Mouse (Mus musculus) embryo, embryonic 11 days (tissue): Measurements from ENCODE around the gene H2-Ob.
A peak's percentile ranks its signal among the peaks of the same experiment; 100 is the strongest.

Experiments
- DNase-seq: peaks from one replicate; pipeline ENCODE4 v3.0.0-alpha.2; 2015

Gene H2-Ob

GRCm38 (mm10) chr17:34238706-34239105, at the start of gene H2-Ob:
Gene H2-Ob, plus strand, starts transcription at chr17:34238903.
- no peak for DNase-seq

DNA sequence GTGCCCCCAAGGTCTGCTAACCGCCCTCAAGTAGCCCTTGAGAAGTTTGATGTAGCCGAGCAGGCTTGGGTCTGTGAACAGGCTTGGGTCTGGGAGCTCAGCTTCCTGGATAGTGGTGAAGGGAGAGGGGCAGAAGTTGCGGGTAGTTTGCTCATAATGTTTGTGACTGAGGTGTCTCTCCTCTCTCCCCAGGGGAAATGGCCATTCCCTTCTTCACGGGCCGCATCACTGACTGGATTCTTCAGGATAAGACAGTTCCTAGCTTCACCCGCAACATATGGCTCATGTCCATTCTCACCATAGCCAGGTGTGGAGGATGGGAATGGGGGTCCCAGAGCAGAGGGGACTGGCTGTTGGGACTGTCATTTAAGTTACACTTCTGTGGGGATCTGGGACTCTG, 49.7 kb upstream of the H2-Ob start:
- no peak for DNase-seq

- no peak for DNase-seq
Measured at GRCm38 (mm10) chr17:34192852-34193251, 45.9 kb upstream of the H2-Ob start.

GRCm38 (mm10) chr17:34193468-34193867, 45.2 kb upstream of the H2-Ob start:
- no peak for DNase-seq

GRCm38 (mm10) chr17:34194723-34195122, 44.0 kb upstream of the H2-Ob start:
- no peak for DNase-seq

GRCm38 (mm10) chr17:34196491-34196890, 42.2 kb upstream of the H2-Ob start:
- no peak for DNase-seq

GRCm38 (mm10) chr17:34196941-34197894, 41.5 kb upstream of the H2-Ob start, which contains the start of gene Psmb8:
Gene Psmb8, plus strand, starts transcription at chr17:34197721.
- DNase-seq, result peak; percentile 84

DNA sequence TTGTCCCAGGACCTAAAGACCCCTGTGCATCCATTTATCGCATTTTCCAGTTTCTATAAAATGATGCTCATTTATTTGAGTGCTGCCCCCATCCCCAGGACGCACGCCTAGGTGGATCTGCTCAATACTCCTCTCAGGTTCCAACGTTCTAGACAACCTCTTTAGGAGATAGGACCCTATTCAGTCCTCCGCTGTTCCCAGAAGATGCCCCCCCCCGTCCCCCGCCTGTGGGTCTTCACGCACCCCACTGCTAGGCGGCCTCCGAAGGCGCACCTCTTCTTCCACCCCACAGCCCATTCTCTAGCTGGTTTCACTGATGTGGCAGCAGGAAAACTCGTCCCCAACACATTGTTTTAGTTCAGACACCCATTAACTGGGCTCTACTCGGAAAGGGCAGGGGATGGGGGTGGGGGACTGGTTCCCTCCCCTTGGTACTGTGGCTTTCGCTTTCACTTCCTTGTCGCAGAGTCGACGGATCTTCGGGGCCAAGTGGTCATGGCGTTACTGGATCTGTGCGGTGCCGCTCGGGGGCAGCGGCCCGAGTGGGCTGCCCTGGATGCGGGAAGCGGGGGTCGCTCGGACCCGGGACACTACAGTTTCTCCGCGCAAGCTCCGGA, 40.7 kb upstream of the H2-Ob start:
- no peak for DNase-seq

DNA sequence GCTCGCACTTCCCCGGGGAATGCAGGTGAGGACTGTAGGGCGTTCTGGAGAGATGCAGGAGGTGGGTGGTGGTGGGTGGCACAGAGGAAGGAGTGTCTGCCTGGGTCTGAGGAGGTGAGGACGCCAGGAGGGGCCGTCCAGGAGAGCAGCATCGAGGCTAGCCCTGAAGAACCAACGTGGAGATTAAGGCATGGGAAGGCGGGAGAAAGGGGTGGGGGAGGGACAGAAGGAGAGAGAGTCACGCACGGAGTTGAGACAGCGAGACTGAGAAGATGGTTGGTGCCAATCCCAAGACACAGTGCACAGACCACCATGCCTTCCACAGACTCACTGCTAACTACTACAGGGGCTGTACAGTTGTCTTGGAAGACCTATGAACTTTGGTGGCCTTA, 40.2 kb upstream of the H2-Ob start:
- DNase-seq, result no peak

DNA sequence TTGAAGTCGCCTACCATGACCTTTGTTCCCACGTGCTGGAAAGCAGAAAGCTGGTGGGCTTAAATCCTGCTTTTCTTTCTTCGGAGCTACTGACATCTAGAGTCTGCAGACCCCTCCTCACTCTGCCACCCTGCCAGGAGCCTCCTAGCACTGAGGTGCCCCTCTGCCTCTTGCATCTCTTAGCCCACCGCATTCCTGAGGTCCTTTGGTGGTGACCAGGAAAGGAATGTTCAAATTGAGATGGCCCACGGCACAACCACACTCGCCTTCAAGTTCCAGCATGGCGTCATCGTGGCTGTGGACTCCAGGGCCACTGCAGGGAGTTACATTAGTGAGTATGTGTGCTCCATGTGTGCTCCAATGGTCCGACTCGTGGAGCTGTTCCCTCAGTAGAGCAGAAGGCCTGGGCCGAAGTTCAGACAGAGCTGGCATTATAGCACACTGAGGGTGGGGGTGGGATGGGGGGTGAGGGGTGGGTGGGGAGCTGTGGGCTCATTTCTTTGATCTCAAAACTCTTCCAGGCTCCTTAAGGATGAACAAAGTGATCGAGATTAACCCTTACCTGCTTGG, 39.6 kb upstream of the H2-Ob start:
- no peak for DNase-seq

DNA sequence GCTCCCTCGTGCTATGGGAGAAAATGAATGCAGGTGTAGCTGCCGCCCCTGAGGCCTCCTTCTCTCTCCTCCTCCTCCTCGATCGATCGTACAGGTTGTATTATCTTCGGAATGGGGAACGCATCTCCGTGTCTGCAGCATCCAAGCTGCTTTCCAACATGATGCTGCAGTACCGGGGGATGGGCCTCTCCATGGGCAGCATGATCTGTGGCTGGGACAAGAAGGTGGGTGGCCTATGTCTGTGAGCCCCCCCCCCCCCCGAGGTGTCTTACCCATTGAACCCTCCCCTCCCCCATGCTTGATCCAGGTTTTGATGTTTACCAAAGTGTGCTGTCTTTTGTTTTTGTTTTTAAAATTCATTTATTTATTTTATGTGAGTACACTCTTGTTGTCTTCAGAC, 38.7 kb upstream of the H2-Ob start:
- DNase-seq, result no peak

- no peak for DNase-seq
Measured at GRCm38 (mm10) chr17:34200772-34201505, 37.8 kb upstream of the H2-Ob start.

DNA sequence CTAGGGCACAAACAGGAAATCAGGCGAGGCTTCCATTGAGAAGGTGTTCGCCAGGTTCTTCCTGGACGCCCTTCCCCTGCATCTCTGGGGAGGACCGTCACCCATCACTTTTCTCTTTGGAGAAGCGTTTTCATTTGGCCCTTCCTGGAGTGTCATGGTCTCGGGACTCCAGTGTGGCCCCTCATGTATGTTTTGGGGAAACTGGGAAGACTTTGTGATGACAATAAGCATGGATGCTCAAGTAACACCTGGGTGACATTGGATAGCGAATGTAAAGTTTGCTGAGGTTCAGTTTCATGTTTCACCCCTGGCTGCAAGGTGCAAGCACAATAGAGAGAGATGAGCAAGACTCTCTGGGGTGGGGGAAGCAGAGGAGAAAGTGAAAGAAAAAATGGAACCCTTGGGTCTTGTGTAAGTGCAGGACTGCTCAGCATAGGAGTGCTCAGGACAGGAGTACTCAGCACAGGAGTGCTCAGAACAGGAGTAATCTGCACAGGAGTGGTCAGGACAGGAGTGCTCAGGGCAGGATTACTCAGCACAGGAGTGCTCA, 37.1 kb upstream of the H2-Ob start:
- DNase-seq, result no peak

DNA sequence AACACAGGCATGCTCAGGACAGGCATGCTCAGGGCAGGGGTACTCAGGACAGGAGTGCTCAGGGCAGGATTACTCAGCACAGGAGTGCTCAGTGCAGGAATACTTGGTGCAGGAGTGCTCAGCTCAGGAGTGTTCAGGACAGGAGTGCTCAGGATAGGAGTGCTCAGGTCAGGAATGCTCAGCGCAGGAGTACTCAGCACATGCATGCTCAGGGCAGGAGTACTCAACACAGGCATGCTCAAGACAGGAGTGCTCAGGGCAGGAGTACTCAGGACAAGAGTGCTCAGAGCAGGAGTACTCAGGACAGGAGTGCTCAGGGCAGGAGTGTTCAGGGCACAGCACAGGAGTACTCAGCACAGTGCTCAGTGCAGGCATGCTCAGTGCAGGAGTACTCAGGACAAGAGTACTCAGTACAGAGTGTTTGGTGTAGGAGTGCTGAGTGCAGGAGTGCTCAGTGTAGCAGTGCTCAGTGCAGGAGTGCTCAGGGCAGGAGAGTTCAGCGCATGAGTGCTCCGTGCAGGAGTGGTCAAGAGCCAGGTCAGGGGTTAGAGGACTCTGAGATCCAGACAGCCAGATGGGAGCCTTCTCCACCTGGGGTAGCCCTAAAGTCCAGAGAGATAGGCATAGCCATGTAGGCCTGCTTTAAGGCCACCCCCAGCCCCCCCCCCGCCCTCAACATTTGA, 35.8 kb upstream of the H2-Ob start:
- DNase-seq, result no peak

DNA sequence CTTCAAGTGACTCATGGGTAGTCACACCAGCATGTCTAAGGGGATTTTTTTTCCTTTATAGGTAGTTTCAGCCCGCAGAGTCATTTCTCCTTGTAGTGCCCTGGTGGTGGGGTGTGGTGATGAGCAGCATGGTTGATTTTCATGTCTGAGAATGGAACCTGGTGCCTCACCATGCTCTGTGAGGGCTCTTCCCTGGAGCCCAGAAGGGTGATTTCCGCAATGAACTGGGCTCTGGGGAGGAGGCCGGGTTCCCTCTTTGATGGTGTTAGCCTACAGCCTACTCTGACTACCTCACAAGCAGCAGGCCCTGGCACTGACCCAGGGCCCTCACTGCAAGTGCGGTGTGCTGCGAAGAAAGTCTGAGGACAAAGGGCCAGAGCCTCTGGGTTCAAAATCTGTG, 35.3 kb upstream of the H2-Ob start, which contains the start of gene Tap2:
Gene Tap2 (plus strand): TSS at position 84 of the 400 bp plus-strand sequence.
- no peak for DNase-seq

- DNase-seq, result peak; percentile 87
Measured at GRCm38 (mm10) chr17:34204303-34205010, 34.2 kb upstream of the H2-Ob start.

DNA sequence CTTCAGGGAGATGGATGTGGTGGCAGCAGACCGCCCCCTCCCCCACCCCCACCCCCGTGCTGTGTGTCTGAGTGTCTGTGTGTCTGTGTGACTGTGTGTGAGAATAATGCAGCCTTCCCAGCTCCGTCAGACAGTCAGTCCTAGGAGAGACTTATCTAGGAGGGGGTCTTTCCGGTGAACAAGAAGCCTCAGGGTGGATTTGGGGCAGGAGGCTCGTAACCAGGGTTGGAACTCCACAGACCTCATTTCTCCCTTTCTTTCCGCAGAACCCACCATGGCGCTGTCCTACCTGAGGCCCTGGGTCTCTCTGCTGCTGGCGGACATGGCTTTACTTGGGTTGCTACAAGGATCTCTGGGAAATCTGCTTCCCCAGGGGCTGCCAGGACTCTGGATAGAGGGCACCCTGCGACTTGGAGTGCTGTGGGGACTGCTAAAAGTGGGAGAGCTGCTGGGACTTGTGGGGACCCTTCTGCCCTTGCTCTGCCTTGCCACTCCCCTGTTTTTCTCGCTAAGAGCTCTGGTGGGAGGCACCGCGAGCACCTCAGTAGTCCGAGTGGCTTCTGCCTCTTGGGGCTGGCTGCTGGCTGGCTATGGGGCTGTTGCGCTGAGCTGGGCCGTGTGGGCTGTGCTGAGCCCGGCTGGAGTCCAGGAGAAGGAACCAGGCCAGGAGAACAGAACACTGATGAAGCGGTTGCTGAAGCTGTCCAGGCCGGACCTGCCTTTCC, 33.5 kb upstream of the H2-Ob start:
- no peak for DNase-seq

DNA sequence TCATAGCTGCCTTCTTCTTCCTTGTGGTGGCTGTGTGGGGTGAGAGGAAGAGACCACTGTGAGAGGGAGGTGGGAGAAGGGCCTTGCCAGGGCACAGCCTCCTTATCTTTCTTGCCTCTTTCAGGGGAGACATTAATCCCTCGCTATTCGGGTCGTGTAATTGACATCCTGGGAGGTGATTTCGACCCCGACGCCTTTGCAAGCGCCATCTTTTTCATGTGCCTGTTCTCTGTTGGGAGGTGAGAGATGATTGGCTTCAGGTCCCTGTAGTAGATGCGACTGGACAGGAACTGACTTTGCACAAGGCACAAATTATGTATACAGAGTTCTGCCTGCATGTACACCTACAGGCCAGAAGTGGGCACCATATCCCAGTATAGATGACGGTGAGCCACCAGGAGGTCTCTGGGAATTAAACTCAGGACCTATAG, 32.9 kb upstream of the H2-Ob start:
- DNase-seq, result peak; percentile 48

DNA sequence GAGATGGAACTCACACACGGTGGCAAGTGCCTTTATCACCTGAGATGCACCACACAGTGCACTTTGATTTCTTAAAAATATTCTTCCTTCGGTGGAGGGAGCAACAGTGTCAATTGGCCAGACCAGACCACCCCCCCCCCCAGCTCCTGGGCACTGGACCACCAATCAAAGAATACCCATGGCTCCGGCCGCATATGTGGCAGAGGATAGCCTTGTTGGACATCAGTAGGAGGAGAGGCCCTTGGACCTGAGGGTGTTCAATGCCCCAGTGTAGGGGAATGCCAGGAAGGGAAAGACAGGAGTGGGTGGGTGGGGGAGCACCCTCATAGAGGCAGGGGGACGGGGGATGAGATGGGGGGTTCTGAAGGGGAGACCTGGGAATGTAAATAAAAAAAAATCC, 32.0 kb upstream of the H2-Ob start:
- DNase-seq, result no peak

DNA sequence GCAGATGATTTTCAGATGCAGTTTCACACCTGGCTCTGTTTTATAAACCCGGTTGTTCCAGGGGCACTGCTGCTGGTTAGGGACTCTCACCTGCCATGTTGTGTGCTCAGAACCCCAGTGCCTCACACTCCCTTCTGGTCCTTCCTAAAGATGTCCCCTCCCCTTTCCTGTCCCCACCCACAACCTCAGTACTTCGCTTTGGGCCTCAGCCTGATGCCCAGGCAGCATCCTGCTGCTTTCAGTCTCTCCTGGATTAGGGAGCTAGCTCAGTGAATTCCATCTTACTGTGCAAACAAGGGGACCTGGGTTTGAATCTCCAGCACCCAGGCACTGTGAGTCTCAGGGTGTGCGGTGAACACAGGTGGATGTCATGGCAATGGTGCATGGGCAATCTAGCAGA, 31.2 kb upstream of the H2-Ob start:
- no peak for DNase-seq

GRCm38 (mm10) chr17:34207866-34208265, 30.8 kb upstream of the H2-Ob start:
- DNase-seq, result no peak
